Mouse (Mus musculus): Measurements from ENCODE around the gene Eras. TPM values are rescaled to one million over a fixed set of nuclear protein-coding genes. Genes with fewer than 3 reads are reported as not detected.

Eras gene
- 0.17 TPM in 1 of 2 replicates, not detected in the other for polyA plus RNA-seq (2016; fragmentation: Nextera tagmentation; extraction: Ambion mirVana)

DNA sequence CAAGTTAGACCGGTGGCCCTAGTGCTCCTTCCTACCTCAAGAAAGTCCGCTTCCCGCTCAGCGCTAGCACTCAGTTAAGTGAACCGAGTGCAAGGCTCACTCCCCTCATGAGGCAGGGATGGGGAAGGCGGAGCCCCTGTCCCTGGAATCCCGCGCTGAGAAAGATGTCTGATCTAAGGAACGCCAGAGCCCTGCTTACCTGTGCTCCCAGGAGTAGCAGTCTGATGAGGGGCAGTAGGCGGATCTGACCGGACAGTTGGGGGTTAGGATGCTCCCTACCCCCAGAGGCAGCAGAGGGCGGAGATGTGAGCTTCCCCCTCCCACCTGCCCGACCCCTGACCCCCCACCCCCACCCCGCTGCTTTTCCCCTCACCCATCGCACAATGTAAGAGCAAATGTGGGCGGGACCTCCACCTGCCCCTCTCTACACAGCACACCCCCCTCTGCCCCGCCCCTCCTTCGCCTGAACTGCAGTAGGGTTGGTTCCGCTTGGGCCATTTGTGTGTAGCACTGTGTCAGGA lies at the start of gene Eras:
TSS of gene Eras (minus strand) at position 338 of the 521 bp plus-strand sequence.
- peaks cover 5% of the 10 kb centered on the region; the same call in 1 of the 2 replicates for H3K36me3 ChIP-seq
- ATAC-seq = no peak; the same call in 1 of the 2 replicates
- H3K4me3 ChIP-seq = no peak within 1 kb of the TSS
- WGBS (ENCODE audit: insufficient replicate concordance) = 17% methylated on average over 16 of the region's 19 CpGs
- H3K4me1 ChIP-seq = no peaks in the 10 kb centered on the region
- H3K9ac ChIP-seq = no peak within 1 kb of the TSS
- H3K4me2 ChIP-seq = no peak within 1 kb of the TSS
- peaks cover 65% of the 10 kb centered on the region for H3K27me3 ChIP-seq (replicated peaks)
- no peaks in the 10 kb centered on the region for H3K9me3 ChIP-seq (replicated peaks)
- H3K27ac ChIP-seq = no peak within 1 kb of the TSS

DNA sequence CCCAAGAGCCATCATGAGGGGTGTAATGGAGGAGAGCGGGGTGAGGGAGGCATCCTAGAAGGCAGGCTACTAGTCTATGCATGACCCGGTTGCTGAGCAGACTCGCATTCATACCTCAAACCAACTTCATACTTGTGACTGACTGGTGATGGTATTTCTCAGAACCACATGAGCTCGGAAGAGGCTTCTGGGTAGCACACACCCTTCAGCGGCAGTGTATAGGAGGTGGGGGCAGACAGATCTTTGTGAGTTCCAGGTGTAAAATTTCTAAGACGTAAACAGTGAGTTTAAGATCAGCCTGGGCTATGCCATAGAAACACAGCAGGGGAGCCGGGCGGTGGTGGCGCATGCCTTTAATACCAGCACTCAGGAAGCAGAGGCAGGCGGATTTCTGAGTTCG lies 49.5 kb upstream of the Eras start, which contains the start of gene Gata1:
TSS of gene Gata1 (minus strand) at position 180 of the 400 bp plus-strand sequence.
- no peaks in the 10 kb centered on the region for H3K27me3 ChIP-seq (replicated peaks)

DNA sequence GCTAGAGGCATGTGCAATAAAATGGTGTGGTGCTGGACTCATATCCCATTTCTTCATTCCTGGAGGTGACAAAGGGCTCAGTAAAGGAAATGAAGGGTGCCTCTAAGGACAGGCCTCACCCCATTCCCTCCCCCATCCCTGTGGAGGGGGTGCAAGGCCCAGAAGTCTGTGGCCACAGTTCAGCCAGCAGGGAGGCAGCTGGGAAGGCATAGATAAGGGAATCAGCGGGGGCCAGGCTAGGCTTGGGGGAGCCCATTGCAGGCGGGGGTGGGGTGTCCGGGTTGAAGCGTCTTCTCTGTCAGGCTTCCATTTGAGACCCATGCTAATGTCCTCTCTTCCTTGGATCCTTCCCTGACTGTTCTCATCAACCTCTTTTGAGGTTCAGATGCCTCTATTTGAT lies 42.9 kb upstream of the Eras start:
- no peaks in the 10 kb centered on the region for H3K9me3 ChIP-seq (replicated peaks)
- peak overlapping the region; percentile 93 for H3K27ac ChIP-seq
- no peaks in the 10 kb centered on the region for H3K27me3 ChIP-seq (replicated peaks)
- no peaks in the 10 kb centered on the region for H3K36me3 ChIP-seq
- H3K9ac ChIP-seq = peak overlapping the region; percentile 53
- peak overlapping the region; percentile 26 for H3K4me3 ChIP-seq
- 18% methylated on average over 4 of the region's 4 CpGs for WGBS (ENCODE audit: insufficient replicate concordance)
- ATAC-seq = peak; percentile 89
- peak overlapping the region; percentile 72 for H3K4me2 ChIP-seq
- peaks cover 52% of the 10 kb centered on the region for H3K4me1 ChIP-seq

More for the DNA sequence above, 49.5 kb upstream of the Eras start, which contains the start of gene Gata1:
- 82% methylated on average over 11 of the region's 11 CpGs for WGBS (ENCODE audit: insufficient replicate concordance)
- Histone ChIP-seq H3K4me3 (no peak within 1 kb of the TSS), H3K36me3 (no peaks in the 10 kb centered on the region), H3K4me1 (peaks cover 23% of the 10 kb centered on the region), H3K9ac (no peak within 1 kb of the TSS), H3K4me2 (no peak within 1 kb of the TSS), H3K27ac (no peak within 1 kb of the TSS), H3K9me3 (replicated peaks) (no peaks in the 10 kb centered on the region)
- no peak for ATAC-seq

DNA sequence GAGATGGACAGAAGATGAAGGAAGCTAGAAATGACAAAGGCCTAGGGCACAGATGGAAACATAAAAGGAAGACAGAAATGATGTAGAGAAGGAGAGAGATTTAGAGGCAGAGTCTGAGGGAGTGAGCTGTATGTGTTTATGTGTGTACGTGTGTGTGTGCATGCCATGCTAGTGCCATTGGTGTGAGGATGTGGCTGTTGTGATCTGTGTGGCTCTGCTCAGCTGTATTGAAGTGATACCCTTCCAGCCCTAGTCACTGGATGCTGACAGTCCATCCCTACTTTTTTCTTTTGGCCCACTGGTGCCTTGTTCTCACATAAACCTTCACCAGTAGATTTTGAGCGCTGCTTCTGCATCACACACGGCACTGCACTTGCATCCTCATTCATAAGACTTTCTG lies 40.5 kb upstream of the Eras start:
- WGBS (ENCODE audit: insufficient replicate concordance) = 61% methylated on average over 3 of the region's 3 CpGs
- no peak for ATAC-seq
- H3K4me3 ChIP-seq = peak overlapping the region; percentile 73
- no peaks in the 10 kb centered on the region for H3K27me3 ChIP-seq (replicated peaks)
- peaks cover 48% of the 10 kb centered on the region for H3K4me1 ChIP-seq
- peaks cover 5% of the 10 kb centered on the region for H3K36me3 ChIP-seq
- no peaks in the 10 kb centered on the region for H3K9me3 ChIP-seq (replicated peaks)
- H3K4me2 ChIP-seq = peak overlapping the region; percentile 72
- peak overlapping the region; percentile 69 for H3K9ac ChIP-seq
- peak overlapping the region; percentile 93 for H3K27ac ChIP-seq

DNA sequence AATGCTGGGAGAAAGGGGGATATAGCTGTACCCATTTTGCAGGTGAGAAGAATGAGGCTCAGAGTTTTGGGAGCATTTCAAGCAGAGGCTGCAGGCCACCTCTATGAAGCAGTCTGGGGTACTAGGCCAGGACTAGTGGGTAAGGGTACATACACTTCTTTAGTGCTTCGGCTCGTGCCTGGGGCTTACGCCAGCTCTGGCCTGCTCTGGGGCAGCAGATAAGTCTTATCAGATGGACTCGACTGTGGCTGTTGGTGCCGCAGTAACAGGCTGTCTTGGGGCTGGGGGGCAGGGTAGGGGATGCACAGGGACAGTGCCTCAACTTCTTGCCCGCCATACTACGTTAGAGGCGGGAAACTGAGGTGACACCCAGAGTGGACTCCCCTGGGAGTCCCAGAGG lies 39.8 kb upstream of the Eras start:
- peaks cover 53% of the 10 kb centered on the region for H3K4me1 ChIP-seq
- peak; percentile 78 for ATAC-seq
- 19% methylated on average over 8 of the region's 8 CpGs for WGBS (ENCODE audit: insufficient replicate concordance)
- H3K9ac ChIP-seq = peak overlapping the region; percentile 69
- H3K4me3 ChIP-seq = peak overlapping the region; percentile 73
- no peaks in the 10 kb centered on the region for H3K27me3 ChIP-seq (replicated peaks)
- peak overlapping the region; percentile 72 for H3K4me2 ChIP-seq
- no peaks in the 10 kb centered on the region for H3K9me3 ChIP-seq (replicated peaks)
- H3K36me3 ChIP-seq = peaks cover 11% of the 10 kb centered on the region
- peak overlapping the region; percentile 93 for H3K27ac ChIP-seq

DNA sequence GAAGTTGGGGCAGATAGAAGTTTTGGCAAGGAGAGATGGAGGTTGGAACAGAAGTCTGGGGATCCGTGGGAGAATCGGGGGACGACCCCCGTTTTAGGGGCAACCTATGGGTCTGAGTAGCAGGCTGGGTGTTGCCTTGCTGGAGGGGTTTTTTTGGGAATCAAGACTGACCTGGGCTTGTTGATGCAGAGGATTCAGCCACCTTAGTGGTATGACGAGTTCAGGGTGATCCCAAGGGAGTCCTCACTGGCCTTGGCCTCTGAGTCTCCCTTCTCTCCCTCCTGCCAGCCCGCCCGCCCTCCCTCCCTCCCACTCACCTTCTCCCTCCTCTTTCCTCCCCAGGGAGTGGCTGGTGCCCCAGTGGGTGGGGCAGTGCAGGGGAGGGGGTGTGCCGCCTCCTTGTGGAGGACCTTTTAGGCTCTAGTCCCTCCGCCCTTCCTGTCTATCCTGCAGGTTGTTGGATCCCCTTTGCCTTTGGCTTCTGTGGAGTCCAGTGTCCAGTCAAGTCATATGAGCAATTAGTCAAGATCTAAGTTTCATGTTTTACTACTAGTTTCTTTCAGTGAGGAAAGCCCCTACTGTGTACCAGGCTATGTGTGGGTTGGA lies 39.3 kb upstream of the Eras start:
- WGBS (ENCODE audit: insufficient replicate concordance) = 45% methylated on average over 5 of the region's 9 CpGs
- ATAC-seq = peak; percentile 83
- peak overlapping the region; percentile 93 for H3K27ac ChIP-seq

DNA sequence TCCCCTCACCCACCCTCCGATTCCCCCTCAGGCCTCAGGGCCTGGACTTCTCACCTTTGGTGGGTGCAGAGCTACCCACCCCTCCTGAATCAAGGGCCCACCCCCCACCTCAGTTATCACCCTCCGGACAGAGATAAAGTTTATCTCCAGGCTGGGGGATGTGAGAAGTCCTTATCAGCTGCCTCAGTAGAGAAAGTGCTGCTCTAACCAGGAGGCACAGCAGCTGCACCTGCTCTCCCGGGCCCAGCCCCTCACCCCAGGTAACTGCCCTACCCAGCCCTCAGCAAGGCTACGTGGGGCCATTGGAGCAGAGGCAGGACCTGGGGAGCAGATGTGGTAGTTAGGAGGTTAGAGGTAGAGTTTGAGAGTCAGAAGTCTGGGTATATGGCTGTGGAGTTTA lies 37.8 kb upstream of the Eras start:
- peak; percentile 40 for ATAC-seq
- peak overlapping the region; percentile 93 for H3K27ac ChIP-seq
- no peaks in the 10 kb centered on the region for H3K9me3 ChIP-seq (replicated peaks)
- peak overlapping the region; percentile 82 for H3K9ac ChIP-seq
- H3K27me3 ChIP-seq (replicated peaks) = no peaks in the 10 kb centered on the region
- peak overlapping the region; percentile 72 for H3K4me2 ChIP-seq
- WGBS (ENCODE audit: insufficient replicate concordance) = 19% methylated on average over 4 of the region's 4 CpGs
- H3K36me3 ChIP-seq = peaks cover 30% of the 10 kb centered on the region
- peaks cover 48% of the 10 kb centered on the region for H3K4me1 ChIP-seq
- H3K4me3 ChIP-seq = peak overlapping the region; percentile 73

More for the DNA sequence above, 39.3 kb upstream of the Eras start:
- H3K4me3 ChIP-seq = peak overlapping the region; percentile 73
- no peaks in the 10 kb centered on the region for H3K9me3 ChIP-seq (replicated peaks)
- peak overlapping the region; percentile 82 for H3K9ac ChIP-seq
- peaks cover 53% of the 10 kb centered on the region for H3K4me1 ChIP-seq
- no peaks in the 10 kb centered on the region for H3K27me3 ChIP-seq (replicated peaks)
- peak overlapping the region; percentile 72 for H3K4me2 ChIP-seq
- peaks cover 16% of the 10 kb centered on the region for H3K36me3 ChIP-seq

DNA sequence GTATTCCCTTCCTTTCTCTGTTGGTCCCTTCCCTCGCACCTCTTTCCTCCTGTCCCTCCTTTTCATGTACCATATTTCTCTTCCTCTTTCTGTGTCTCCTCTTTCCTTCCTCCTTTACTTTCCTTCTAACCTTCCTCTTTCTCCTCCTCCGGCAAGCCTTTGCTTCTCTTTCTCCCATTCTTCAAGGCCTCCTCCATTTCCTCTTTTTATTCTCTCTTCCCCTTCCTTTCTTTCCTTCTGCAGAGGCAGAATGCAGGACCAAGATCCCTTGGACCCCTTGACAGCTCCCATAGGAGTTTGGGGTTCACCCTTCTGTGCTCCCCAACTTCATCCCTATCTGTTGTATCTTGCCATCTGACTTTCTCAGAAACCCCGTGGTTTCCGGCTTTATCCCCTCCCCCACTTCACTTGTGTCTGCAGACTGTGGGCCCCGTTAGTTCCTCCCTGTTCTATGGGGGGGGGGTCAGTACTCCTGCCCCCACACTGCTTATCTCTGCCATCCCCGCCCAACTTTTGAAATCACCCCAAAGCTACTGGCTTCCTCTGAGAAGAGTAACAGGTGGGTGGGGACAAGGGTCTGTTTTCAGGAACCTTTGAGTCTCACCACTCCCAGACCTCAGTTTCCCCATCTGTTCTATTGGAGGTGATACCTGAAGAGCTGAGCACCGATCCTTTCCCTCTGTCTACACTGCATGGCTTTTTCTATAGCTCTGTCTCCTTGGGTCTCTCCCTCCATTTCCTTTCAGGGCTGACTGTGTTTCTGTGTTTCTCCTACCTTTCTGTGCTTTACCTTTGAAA lies 35.6 kb upstream of the Eras start:
- Histone ChIP-seq H3K9ac (peak overlapping the region; percentile 82), H3K36me3 (peaks cover 51% of the 10 kb centered on the region), H3K9me3 (replicated peaks) (no peaks in the 10 kb centered on the region), H3K27ac (peak overlapping the region; percentile 93), H3K4me2 (peak overlapping the region; percentile 72), H3K27me3 (replicated peaks) (no peaks in the 10 kb centered on the region), H3K4me3 (peak overlapping the region; percentile 73), H3K4me1 (peaks cover 28% of the 10 kb centered on the region)
- ATAC-seq = no peak
- WGBS (ENCODE audit: insufficient replicate concordance) = 29% methylated on average over 7 of the region's 7 CpGs

DNA sequence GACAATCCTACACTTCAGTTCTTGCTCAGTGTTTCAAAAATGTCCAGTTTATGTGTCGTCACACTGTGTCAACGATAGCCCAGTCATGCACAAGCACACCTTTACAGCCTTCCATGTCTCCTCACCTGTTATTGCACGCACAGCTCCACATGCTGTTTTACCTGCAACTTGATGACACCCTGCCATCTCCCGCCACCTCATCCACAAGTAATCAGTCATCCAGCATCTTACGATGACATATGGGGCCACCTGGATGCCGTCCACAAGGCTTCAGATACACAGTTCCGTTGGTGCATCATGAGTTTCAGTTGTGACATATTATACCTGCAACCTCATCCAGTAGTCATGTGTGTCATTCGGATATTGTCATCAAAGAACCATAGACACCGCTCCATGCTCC lies 30.5 kb upstream of the Eras start:
- H3K4me2 ChIP-seq = no peak overlapping the region
- 89% methylated on average over 9 of the region's 9 CpGs for WGBS (ENCODE audit: insufficient replicate concordance)
- H3K27ac ChIP-seq = no peak overlapping the region
- peaks cover 15% of the 10 kb centered on the region for H3K4me1 ChIP-seq
- ATAC-seq = no peak
- no peak overlapping the region for H3K4me3 ChIP-seq
- H3K9me3 ChIP-seq (replicated peaks) = no peaks in the 10 kb centered on the region
- H3K27me3 ChIP-seq (replicated peaks) = no peaks in the 10 kb centered on the region
- peaks cover 72% of the 10 kb centered on the region for H3K36me3 ChIP-seq
- H3K9ac ChIP-seq = no peak overlapping the region

DNA sequence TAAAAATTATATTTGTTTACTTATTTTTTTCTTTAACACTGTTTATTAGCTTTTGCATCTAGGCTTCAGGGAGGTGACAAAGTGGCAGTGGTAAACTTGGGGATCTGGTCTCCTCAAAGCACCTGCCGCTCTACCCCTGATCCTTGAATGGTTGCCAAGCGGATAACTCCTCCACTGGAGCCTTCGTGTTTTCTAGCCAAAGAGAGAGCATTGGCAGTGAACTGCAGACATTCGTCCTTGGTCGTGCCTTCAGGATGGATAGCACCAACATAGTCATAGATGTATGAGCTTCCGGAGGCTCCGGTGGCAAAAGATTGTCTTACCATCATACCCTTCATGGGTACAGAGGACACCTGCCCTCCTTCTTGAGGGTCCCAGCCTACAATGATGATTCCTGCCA lies 21.7 kb upstream of the Eras start:
- H3K9me3 ChIP-seq (replicated peaks) = no peaks in the 10 kb centered on the region
- H3K4me2 ChIP-seq = no peak overlapping the region
- no peak for ATAC-seq
- H3K9ac ChIP-seq = no peak overlapping the region
- no peaks in the 10 kb centered on the region for H3K27me3 ChIP-seq (replicated peaks)
- H3K27ac ChIP-seq = no peak overlapping the region
- 86% methylated on average over 7 of the region's 7 CpGs for WGBS (ENCODE audit: insufficient replicate concordance)
- no peak overlapping the region for H3K4me3 ChIP-seq
- no peaks in the 10 kb centered on the region for H3K36me3 ChIP-seq
- H3K4me1 ChIP-seq = peaks cover 15% of the 10 kb centered on the region

DNA sequence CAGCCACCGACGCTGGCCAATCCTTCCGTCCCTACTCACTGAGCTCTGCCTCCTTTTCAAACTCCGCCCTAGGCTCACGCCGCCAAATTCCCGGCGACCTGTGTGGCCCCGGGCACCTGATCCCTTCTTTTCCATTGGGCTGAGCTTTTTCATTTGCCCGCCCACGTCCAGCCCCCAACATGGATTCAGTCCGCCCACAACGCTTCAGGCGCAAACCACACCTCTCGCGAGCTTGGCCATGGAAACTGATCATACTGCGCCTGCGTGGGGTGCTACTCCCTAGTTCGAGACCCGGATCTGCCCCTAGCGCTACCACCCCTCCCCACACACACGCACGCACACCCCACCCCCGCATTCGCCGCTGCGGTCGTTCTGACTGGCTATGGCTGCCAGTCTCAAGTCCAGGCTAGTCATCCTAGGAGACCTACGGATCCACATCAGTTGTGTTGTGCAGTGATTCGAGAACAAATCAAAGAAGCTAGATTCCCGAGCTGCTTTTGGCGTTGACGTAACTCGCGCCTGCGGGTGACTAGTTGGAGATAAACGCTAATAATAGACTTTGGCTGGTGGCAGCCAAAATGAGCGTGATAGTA lies 19.6 kb upstream of the Eras start:
- no peaks in the 10 kb centered on the region for H3K27me3 ChIP-seq (replicated peaks)
- H3K27ac ChIP-seq = no peak overlapping the region
- peak overlapping the region; percentile 80 for H3K4me2 ChIP-seq
- H3K4me1 ChIP-seq = peaks cover 15% of the 10 kb centered on the region
- WGBS (ENCODE audit: insufficient replicate concordance) = 12% methylated on average over 38 of the region's 38 CpGs
- H3K9me3 ChIP-seq (replicated peaks) = no peaks in the 10 kb centered on the region
- peak; percentile 97 for ATAC-seq
- peak overlapping the region; percentile 64 for H3K4me3 ChIP-seq
- H3K36me3 ChIP-seq = no peaks in the 10 kb centered on the region
- peak overlapping the region; percentile 48 for H3K9ac ChIP-seq
